Mouse (Mus musculus) limb, embryonic 11.5 days (tissue): Measurements from ENCODE around the gene Acvr1b. TPM values are rescaled to one million over a fixed set of nuclear protein-coding genes. Genes with fewer than 3 reads are reported as not detected.

Experiments used
- ATAC-seq: fragments of 200-750 bp; cut with Nextera tagmentation; 2 replicates; pipeline ENCODE4 v1.8.0; 2017; ENCODE audit warnings: low read depth; ENCODE audit not compliant: insufficient number of reproducible peaks, low FRiP score, low TSS enrichment
- DNase-seq: peaks from one replicate; pipeline ENCODE4 v3.0.0-alpha.2; 2015; ENCODE audit warnings: low spot score
- H3K27ac ChIP-seq: fragments of 300-500 bp; sonication (generic); replicated peaks from 2 replicates; pipeline ENCODE4 v1.5.1; 2014; ENCODE audit warnings: low read depth, mild to moderate bottlenecking, low read length
- H3K27me3 ChIP-seq: fragments of 300-500 bp; sonication (generic); 2 replicates; pipeline ENCODE4 v1.6.1; 2014; ENCODE audit warnings: mild to moderate bottlenecking, low read length, mixed read lengths; ENCODE audit not compliant: control insufficient read depth, insufficient read depth
- H3K36me3 ChIP-seq: fragments of 300-500 bp; sonication (generic); 2 replicates; pipeline ENCODE4 v1.6.1; 2014; ENCODE audit warnings: mild to moderate bottlenecking, low read length, moderate library complexity, mixed read lengths; ENCODE audit not compliant: control insufficient read depth, insufficient read depth
- H3K4me1 ChIP-seq: fragments of 300-500 bp; sonication (generic); 2 replicates; pipeline ENCODE4 v1.6.1; 2014; ENCODE audit warnings: low read length, mixed read lengths; ENCODE audit not compliant: control insufficient read depth, insufficient read depth
- H3K4me2 ChIP-seq: fragments of 300-500 bp; sonication (generic); 2 replicates; pipeline ENCODE4 v1.6.1; 2014; ENCODE audit warnings: low read depth, mild to moderate bottlenecking, moderate library complexity; ENCODE audit not compliant: severe bottlenecking
- H3K4me3 ChIP-seq: fragments of 300-500 bp; sonication (generic); 2 replicates; pipeline ENCODE4 v1.5.1; 2014; ENCODE audit warnings: low read depth, low read length
- H3K9ac ChIP-seq: fragments of 300-500 bp; sonication (generic); 2 replicates; pipeline ENCODE4 v1.6.1; 2014; ENCODE audit warnings: mild to moderate bottlenecking, low read length
- H3K9me3 ChIP-seq: fragments of 300-500 bp; sonication (generic); 2 replicates; pipeline ENCODE4 v1.6.1; 2016; ENCODE audit warnings: low read length; ENCODE audit not compliant: control insufficient read depth
- WGBS: fragments of 180-500 bp; shearing (Covaris S2); extraction: QIAGEN DNeasy Blood & Tissue Kit; methylation state at CpG from one replicate; pipeline ENCODE4 v1.1.7; 2014; 5-methylcytosine and 5-hydroxymethylcytosine counted together
- polyA plus RNA-seq: library from polyadenylated mRNA; unstranded; fragments of >200 nt; fragmentation: Nextera tagmentation; extraction: Ambion mirVana; gene quantifications from 2 replicates; pipeline ENCODE4 v1.2.1, GENCODE M21; 2014

The Acvr1b gene
- 8.0 and 9.4 TPM in 2 replicates for polyA plus RNA-seq

- H3K9ac ChIP-seq: peak within 1 kb of the TSS; percentile 86
- H3K36me3 ChIP-seq: no peaks in the 10 kb centered on the region
- peak within 1 kb of the TSS; percentile 69 for H3K4me3 ChIP-seq
- no peaks in the 10 kb centered on the region for H3K9me3 ChIP-seq
- H3K27ac ChIP-seq: peak within 1 kb of the TSS; percentile 70; the same call in 1 of the 2 replicates
- DNase-seq: peak; percentile 92
- WGBS: under 1% methylated on average over 44 of the region's 87 CpGs
- H3K27me3 ChIP-seq: no peaks in the 10 kb centered on the region
- H3K4me1 ChIP-seq: peaks cover 28% of the 10 kb centered on the region
- peak within 1 kb of the TSS; percentile 93 for H3K4me2 ChIP-seq
- peak; percentile 90 for ATAC-seq
Measured at GRCm38 (mm10) chr15:101173421-101174211, at the start of gene Acvr1b. Gene Acvr1b, plus strand, starts transcription at chr15:101174067.

- Histone ChIP-seq H3K9ac (no peak overlapping the region), H3K4me1 (peaks cover 11% of the 10 kb centered on the region; the same call in 1 of the 2 replicates), H3K4me3 (no peak overlapping the region), H3K36me3 (no peaks in the 10 kb centered on the region; the same call in 1 of the 2 replicates), H3K27me3 (peaks cover 25% of the 10 kb centered on the region; the same call in 1 of the 2 replicates), H3K27ac (no peak overlapping the region), H3K4me2 (no peak overlapping the region), H3K9me3 (no peaks in the 10 kb centered on the region)
- 84% methylated on average over 6 of the region's 6 CpGs for WGBS
- ATAC-seq: no peak
- DNase-seq: no peak
Measured at GRCm38 (mm10) chr15:101125561-101125960, 48.3 kb upstream of the Acvr1b start.

DNA sequence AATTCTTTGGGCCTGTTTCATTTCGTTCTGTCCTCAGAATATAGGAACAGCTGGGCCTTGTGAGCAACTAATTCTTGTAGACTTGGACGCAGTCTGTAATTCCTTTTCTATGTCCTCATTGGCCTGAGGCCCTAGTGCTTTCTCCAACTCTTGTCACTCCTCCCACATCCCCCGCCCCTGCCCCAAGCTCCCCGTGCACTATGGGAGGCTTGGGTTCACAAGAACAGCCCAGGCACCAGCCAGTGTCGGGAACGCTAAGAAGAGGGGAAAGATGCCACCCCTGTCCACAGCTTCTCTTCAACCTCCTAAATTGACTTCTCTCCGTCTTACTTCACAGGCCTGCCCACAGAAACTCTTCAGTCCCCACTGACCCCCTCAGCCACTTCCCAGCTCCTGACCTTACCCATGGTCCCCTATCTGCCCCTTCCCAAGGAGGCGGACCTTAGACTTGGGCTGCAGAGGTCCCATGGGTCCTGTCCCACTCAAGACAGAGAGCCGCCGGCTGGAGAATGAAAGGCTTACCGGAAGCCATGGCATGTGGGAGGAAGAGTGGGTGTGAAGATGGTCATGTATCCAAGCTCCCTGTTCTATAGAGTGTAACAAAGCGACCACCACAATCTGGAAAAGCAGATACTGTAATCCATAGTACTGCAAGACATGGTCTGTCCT, 46.9 kb upstream of the Acvr1b start:
- Histone ChIP-seq H3K4me2 (no peak overlapping the region), H3K9me3 (no peaks in the 10 kb centered on the region), H3K36me3 (no peaks in the 10 kb centered on the region; the same call in 1 of the 2 replicates), H3K4me1 (peaks cover 14% of the 10 kb centered on the region; the same call in 1 of the 2 replicates), H3K27ac (no peak overlapping the region), H3K9ac (no peak overlapping the region), H3K4me3 (no peak overlapping the region), H3K27me3 (peaks cover 25% of the 10 kb centered on the region; the same call in 1 of the 2 replicates)
- DNase-seq: no peak
- 76% methylated on average over 12 of the region's 12 CpGs for WGBS
- no peak for ATAC-seq

DNA sequence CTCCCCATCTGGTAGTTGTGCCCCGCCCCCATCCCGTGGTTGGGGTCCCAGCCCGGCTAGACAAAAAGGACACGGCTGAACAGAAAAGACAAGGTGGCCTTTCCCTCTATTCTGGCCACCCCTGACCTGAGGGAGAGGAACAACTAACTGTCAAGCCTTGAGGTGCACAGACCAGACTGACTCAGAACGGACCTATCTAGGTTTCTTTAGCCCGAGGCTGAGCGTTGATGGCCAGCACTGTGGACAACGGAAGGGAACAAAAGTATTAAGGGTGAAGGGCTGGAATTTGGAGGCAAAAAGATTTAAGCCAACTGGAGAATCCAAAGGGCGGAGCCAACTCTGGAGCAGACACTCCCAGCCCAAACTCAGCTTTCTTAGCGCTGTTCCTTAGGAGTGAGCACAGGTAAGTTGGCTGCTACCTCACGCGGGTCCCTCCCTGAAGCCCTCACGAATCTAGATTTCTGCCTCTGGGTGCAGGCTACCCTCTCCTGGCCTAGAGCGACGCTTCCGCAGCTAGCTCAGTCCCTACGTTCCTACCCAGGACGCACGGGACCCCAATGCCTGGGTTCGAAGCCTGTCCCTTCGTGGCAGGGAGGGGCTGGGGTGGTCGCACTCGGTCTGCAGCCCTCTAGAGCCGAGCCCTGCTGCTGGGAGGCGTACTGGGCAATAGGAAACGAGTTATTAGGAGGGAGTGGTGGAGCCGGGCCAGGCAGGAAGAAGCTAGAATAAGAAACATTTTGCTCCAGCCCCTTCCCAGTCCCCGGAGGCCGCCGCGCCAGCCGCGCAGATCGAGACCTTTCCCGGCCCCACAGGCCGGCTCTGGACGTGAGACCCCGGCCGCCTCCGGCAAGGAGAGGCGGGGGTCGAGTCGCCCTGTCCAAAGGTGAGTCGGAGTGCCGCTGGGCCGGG, 45.4 kb upstream of the Acvr1b start, which contains the start of gene Acvrl1:
Acvrl1 (plus strand) TSS at position 342 of the 909 bp plus-strand sequence.
- Histone ChIP-seq H3K9ac (peak within 1 kb of the TSS; percentile 59), H3K4me2 (peak within 1 kb of the TSS; percentile 67), H3K4me1 (peaks cover 14% of the 10 kb centered on the region; the same call in 1 of the 2 replicates), H3K4me3 (peak within 1 kb of the TSS; percentile 33), H3K36me3 (no peaks in the 10 kb centered on the region; the same call in 1 of the 2 replicates), H3K27me3 (peaks cover 25% of the 10 kb centered on the region; the same call in 1 of the 2 replicates), H3K9me3 (no peaks in the 10 kb centered on the region), H3K27ac (no peak within 1 kb of the TSS)
- DNase-seq (peak; percentile 52), ATAC-seq (no peak)
- 4% methylated on average over 32 of the region's 46 CpGs for WGBS

DNA sequence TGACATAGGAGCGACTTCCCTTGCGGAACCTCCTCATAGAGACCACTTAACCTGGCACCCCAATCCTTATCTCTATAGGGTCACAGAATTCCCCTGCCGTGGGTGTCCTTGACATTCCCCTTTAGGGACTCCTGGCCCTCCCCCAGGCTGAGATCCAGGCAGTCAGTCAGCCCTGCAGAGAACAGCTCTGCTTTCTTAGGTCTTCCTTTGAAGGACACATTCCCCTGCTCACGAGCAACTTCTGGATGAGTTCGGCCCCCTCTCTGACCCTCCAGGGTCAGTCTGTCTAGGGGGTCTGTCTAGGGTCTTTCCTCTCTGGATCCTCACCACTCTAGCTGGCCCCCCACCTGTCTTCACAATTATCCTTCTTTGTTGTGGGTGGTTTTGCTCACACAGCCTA, 44.5 kb upstream of the Acvr1b start:
- H3K36me3 ChIP-seq: no peaks in the 10 kb centered on the region; the same call in 1 of the 2 replicates
- peaks cover 22% of the 10 kb centered on the region for H3K4me1 ChIP-seq
- H3K27ac ChIP-seq: no peak overlapping the region
- peak overlapping the region; percentile 59; the same call in 1 of the 2 replicates for H3K9ac ChIP-seq
- H3K4me2 ChIP-seq: peak overlapping the region; percentile 67
- WGBS: 36% methylated on average over 5 of the region's 5 CpGs
- H3K27me3 ChIP-seq: peaks cover 25% of the 10 kb centered on the region; the same call in 1 of the 2 replicates
- peak overlapping the region; percentile 33 for H3K4me3 ChIP-seq
- DNase-seq: no peak
- no peak for ATAC-seq
- no peaks in the 10 kb centered on the region for H3K9me3 ChIP-seq

DNA sequence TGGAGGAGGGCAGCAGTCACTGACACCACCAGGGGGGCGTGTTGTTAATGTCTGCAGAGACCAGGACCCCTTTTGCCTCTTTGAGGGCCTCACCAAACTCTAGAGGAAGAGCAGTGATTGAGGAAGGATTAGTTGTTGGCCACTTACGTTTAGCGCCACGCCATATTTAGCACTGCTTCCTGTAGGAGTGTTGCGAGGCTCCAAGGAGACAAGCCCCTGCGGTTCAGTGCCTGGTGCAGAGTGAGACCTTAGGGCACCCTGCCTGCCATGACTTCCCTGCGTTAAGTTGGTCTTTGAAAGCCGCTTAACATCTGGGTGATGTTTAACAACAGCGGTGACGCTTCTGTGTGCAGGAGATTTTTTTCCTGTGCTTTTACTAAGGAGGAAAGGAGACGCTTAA, 42.4 kb upstream of the Acvr1b start:
- Histone ChIP-seq H3K4me3 (no peak overlapping the region), H3K27ac (no peak overlapping the region), H3K36me3 (no peaks in the 10 kb centered on the region; the same call in 1 of the 2 replicates), H3K4me2 (no peak overlapping the region), H3K27me3 (peaks cover 25% of the 10 kb centered on the region; the same call in 1 of the 2 replicates), H3K4me1 (peaks cover 29% of the 10 kb centered on the region), H3K9ac (no peak overlapping the region), H3K9me3 (no peaks in the 10 kb centered on the region)
- DNase-seq (no peak), ATAC-seq (no peak)
- 30% methylated on average over 11 of the region's 11 CpGs for WGBS

GRCm38 (mm10) chr15:101132041-101132440, 41.8 kb upstream of the Acvr1b start:
- H3K4me2 ChIP-seq: no peak overlapping the region
- H3K36me3 ChIP-seq: no peaks in the 10 kb centered on the region; the same call in 1 of the 2 replicates
- H3K9me3 ChIP-seq: no peaks in the 10 kb centered on the region
- H3K9ac ChIP-seq: no peak overlapping the region
- H3K27me3 ChIP-seq: peaks cover 25% of the 10 kb centered on the region; the same call in 1 of the 2 replicates
- no peak overlapping the region for H3K27ac ChIP-seq
- DNase-seq (no peak), ATAC-seq (no peak)
- WGBS: 81% methylated on average over 6 of the region's 6 CpGs
- H3K4me1 ChIP-seq: peaks cover 29% of the 10 kb centered on the region
- H3K4me3 ChIP-seq: no peak overlapping the region
